In the genomic region with DNA sequence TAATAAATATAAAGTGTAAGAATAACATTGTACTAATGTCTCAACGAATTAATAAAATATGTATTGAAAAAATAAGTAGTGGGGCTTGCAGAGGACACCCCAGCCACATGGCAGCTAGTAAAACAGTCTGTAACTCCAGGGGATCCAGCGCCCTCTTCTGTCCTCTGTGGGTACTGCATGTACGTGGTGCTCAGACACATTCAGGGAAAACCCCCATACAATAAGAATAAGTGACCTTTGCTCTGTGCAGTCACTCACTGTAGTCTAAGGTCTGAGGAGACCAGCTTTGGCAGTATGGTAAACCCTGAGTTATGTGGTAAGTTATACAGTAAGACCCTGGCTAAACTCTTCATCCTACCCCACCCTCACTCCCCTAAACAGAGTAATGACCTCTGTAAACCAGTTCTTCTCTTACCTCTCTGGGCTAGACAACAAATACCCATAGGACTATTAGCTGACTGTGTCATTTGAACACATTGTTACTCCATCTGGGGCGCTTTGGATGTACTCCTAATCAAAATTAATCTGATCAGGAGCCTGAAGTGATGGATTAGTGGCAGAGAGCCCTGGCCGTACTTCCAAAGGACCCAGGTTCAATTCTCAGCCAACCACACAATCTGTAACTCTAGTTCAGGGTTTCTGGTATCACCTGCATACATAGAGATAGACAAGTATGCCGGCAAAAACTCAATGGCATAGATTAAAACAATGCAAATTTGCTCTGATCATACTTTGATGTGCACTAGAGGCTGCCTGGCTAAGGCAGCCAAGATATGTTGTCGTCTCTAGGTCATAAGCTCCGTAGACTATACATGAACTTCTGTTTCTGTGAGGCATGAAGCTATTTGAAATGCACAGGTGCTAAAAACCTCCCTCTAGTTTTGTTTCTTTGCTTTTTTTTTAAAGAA, we compare ENCODE assay signal across 8 mouse cellular contexts. TPM values are rescaled to one million over a fixed set of nuclear protein-coding genes. Genes with fewer than 3 reads are reported as not detected.
DNase-seq lines count a peak whose midpoint lies in the region; ATAC-seq and TF ChIP-seq lines count a peak whose summit lies in the region.

No protein-coding gene starts in this region.

- peak; percentile 96 for TF ChIP-seq CTCF in G1E (IDR thresholded peaks at IDR 0.05; ENCODE audit: low read depth, low read length)

- no peaks in the 10 kb centered on the region for H3K9me3 ChIP-seq in G1E (replicated peaks)
- no peaks in the 10 kb centered on the region for H3K9me3 ChIP-seq in forebrain, embryonic 13.5 days (replicated peaks)
- no peaks in the 10 kb centered on the region for H3K9me3 ChIP-seq in lung, embryonic 16.5 days (ENCODE audit: control insufficient read depth, low read length)

- WGBS in forebrain, embryonic 13.5 days = 60% methylated on average over 8 of the region's 8 CpGs
- WGBS in lung, embryonic 16.5 days = 48% methylated on average over 8 of the region's 8 CpGs

- H3K9ac ChIP-seq in forebrain, embryonic 13.5 days = no peak overlapping the region
- peak overlapping the region; percentile 27 for H3K9ac ChIP-seq in lung, embryonic 16.5 days (ENCODE audit: low read length)

- peaks cover 82% of the 10 kb centered on the region for H3K4me1 ChIP-seq in G1E (ENCODE audit: insufficient read depth, low read depth, low read length)
- peaks cover 43% of the 10 kb centered on the region for H3K4me1 ChIP-seq in forebrain, embryonic 13.5 days
- H3K4me1 ChIP-seq in lung, embryonic 16.5 days (replicated peaks; ENCODE audit: control insufficient read depth, insufficient read depth, low read length) = peaks cover 47% of the 10 kb centered on the region

- no peak overlapping the region for H3K4me2 ChIP-seq in forebrain, embryonic 13.5 days
- H3K4me2 ChIP-seq in lung, embryonic 16.5 days (ENCODE audit: low read depth, low read length) = no peak overlapping the region; the same call in 1 of the 2 replicates

- peak overlapping the region; percentile 66; the same call in 1 of the 2 replicates for H3K4me3 ChIP-seq in G1E (ENCODE audit: low read depth, low read length)
- no peak overlapping the region for H3K4me3 ChIP-seq in forebrain, embryonic 13.5 days
- H3K4me3 ChIP-seq in lung, embryonic 16.5 days (ENCODE audit: low read length) = no peak overlapping the region

- H3K36me3 ChIP-seq in G1E (replicated peaks) = peaks cover 63% of the 10 kb centered on the region
- H3K36me3 ChIP-seq in forebrain, embryonic 13.5 days (ENCODE audit: poor library complexity, severe bottlenecking) = peaks cover 16% of the 10 kb centered on the region
- H3K36me3 ChIP-seq in lung, embryonic 16.5 days (ENCODE audit: control insufficient read depth, insufficient read depth, low read length) = peaks cover 6% of the 10 kb centered on the region; the same call in 1 of the 2 replicates

- DNase-seq in G1E (ENCODE audit: low spot score) = no peak
- peak; percentile 85 for DNase-seq in c-Kit-positive CD71-negative TER-119-negative erythroid progenitor cells, embryonic 14.5 days (ENCODE audit: low read depth)
- peak; percentile 91 for DNase-seq in heart, postnatal 4 days
- DNase-seq in layer of hippocampus, adult 9-10 months (ENCODE audit: low spot score) = peak; percentile 78
- peak; percentile 79 for DNase-seq in right cerebral cortex, postnatal 14 days
- peak; percentile 81 to 84 for DNase-seq in urinary bladder, postnatal 36 days (ENCODE audit: low spot score in 2 of 2)

- H3K27ac ChIP-seq in forebrain, embryonic 13.5 days = no peak overlapping the region
- H3K27ac ChIP-seq in lung, embryonic 16.5 days (ENCODE audit: low read length) = peak overlapping the region; percentile 56

- ATAC-seq in G1E (ENCODE audit: extremely low read depth, insufficient number of reproducible peaks, low FRiP score, poor library complexity, severe bottlenecking) = no peak
- peak; percentile 50; the same call in 1 of the 2 replicates for ATAC-seq in forebrain, embryonic 13.5 days
- 0 out of 2 replicates have a peak, but pooled peaks have one; percentile 19 for ATAC-seq in lung, embryonic 16.5 days (ENCODE audit: low read depth)

- H3K27me3 ChIP-seq in G1E (ENCODE audit: insufficient read depth, low read length) = no peaks in the 10 kb centered on the region
- no peaks in the 10 kb centered on the region for H3K27me3 ChIP-seq in forebrain, embryonic 13.5 days
- no peaks in the 10 kb centered on the region for H3K27me3 ChIP-seq in lung, embryonic 16.5 days (ENCODE audit: control insufficient read depth, insufficient read depth, low read depth, low read length)

RNA-seq across cellular contexts. Expression of gene Srebf2, which starts 18.6 kb away (rescaled TPM):
- total RNA-seq in G1E (2014; fragmentation: Nextera tagmentation) (97.6 and 164 TPM in 2 replicates), G1E (2017) (42.5 and 48.5 TPM in 2 replicates)
- 440 and 648 TPM in 2 replicates for polyA plus RNA-seq in G1E (2012)
- polyA plus RNA-seq in forebrain, embryonic 13.5 days (2015; fragmentation: Nextera tagmentation; extraction: Ambion mirVana) = 200 and 218 TPM in 2 replicates
- 10 to 100 TPM; 79.0 to 84.5 TPM for total RNA-seq in heart, postnatal 4 days (2021)
- polyA plus RNA-seq in lung, embryonic 16.5 days (2015; fragmentation: Nextera tagmentation; extraction: Ambion mirVana) = 105 and 108 TPM in 2 replicates

RNA-seq across cellular contexts. Expression of gene Ccdc134, which starts 37.9 kb away (rescaled TPM):
- total RNA-seq in G1E (2014; fragmentation: Nextera tagmentation) (9.0 and 16.7 TPM in 2 replicates), G1E (2017) (29.7 and 31.7 TPM in 2 replicates)
- polyA plus RNA-seq in G1E (2012) = 5.5 and 13.9 TPM in 2 replicates
- 15.2 and 15.9 TPM in 2 replicates for polyA plus RNA-seq in forebrain, embryonic 13.5 days (2015; fragmentation: Nextera tagmentation; extraction: Ambion mirVana)
- 1 to 10 TPM; 6.1 to 8.3 TPM for total RNA-seq in heart, postnatal 4 days (2021)
- 16.9 and 17.1 TPM in 2 replicates for polyA plus RNA-seq in lung, embryonic 16.5 days (2015; fragmentation: Nextera tagmentation; extraction: Ambion mirVana)

RNA-seq across cellular contexts. Expression of gene Shisa8, which starts 47.0 kb away (rescaled TPM):
- total RNA-seq in G1E (2014; fragmentation: Nextera tagmentation) = not detected in 2 replicates
- 0.05 TPM in 1 of 2 replicates, not detected in the other for total RNA-seq in G1E (2017)
- not detected in 2 replicates for polyA plus RNA-seq in G1E (2012)
- 0.74 and 0.77 TPM in 2 replicates for polyA plus RNA-seq in forebrain, embryonic 13.5 days (2015; fragmentation: Nextera tagmentation; extraction: Ambion mirVana)
- total RNA-seq in heart, postnatal 4 days (2021) = under 1 TPM; 0.52 to 0.95 TPM
- 0.52 and 0.55 TPM in 2 replicates for polyA plus RNA-seq in lung, embryonic 16.5 days (2015; fragmentation: Nextera tagmentation; extraction: Ambion mirVana)

RNA-seq across cellular contexts. Expression of gene Tnfrsf13c, which starts 58.6 kb away (rescaled TPM):
- total RNA-seq in G1E (2014; fragmentation: Nextera tagmentation) (1.6 and 2.4 TPM in 2 replicates), G1E (2017) (0.71 and 1.2 TPM in 2 replicates)
- polyA plus RNA-seq in G1E (2012) = 0.18 and 0.65 TPM in 2 replicates
- 0.15 and 0.22 TPM in 2 replicates for polyA plus RNA-seq in forebrain, embryonic 13.5 days (2015; fragmentation: Nextera tagmentation; extraction: Ambion mirVana)
- total RNA-seq in heart, postnatal 4 days (2021) = under 1 TPM; 0.36 to 0.41 TPM
- polyA plus RNA-seq in lung, embryonic 16.5 days (2015; fragmentation: Nextera tagmentation; extraction: Ambion mirVana) = not detected in 2 replicates
